Mouse (Mus musculus) limb, embryonic 10.5 days (tissue): Measurements from ENCODE around the gene Egfl7. TPM values are rescaled to one million over a fixed set of nuclear protein-coding genes. Genes with fewer than 3 reads are reported as not detected.

ENCODE experiments used
- DNase-seq: peaks from one replicate; pipeline ENCODE4 v3.0.0-alpha.2; 2017; ENCODE audit warnings: low spot score
- H3K27ac ChIP-seq: fragments of 300-500 bp; sonication (generic); 2 replicates; pipeline ENCODE4 v1.5.1; 2016; ENCODE audit warnings: mild to moderate bottlenecking
- H3K27me3 ChIP-seq: fragments of 300-500 bp; sonication (generic); 2 replicates; pipeline ENCODE4 v1.6.1; 2016; ENCODE audit warnings: low read depth, mild to moderate bottlenecking; ENCODE audit not compliant: poor library complexity, severe bottlenecking
- H3K36me3 ChIP-seq: fragments of 300-500 bp; sonication (generic); 2 replicates; pipeline ENCODE4 v1.6.1; 2016; ENCODE audit warnings: mild to moderate bottlenecking, moderate library complexity
- H3K4me1 ChIP-seq: fragments of 300-500 bp; sonication (generic); 2 replicates; pipeline ENCODE4 v1.6.1; 2016
- H3K4me3 ChIP-seq: fragments of 300-500 bp; sonication (generic); 2 replicates; pipeline ENCODE4 v1.5.1; 2016; ENCODE audit warnings: mild to moderate bottlenecking, moderate library complexity
- H3K9me3 ChIP-seq: fragments of 300-500 bp; sonication (generic); replicated peaks from 2 replicates; pipeline ENCODE4 v1.6.1; 2016; ENCODE audit warnings: mild to moderate bottlenecking
- WGBS: fragments of 180-500 bp; shearing (Covaris S2); methylation state at CpG from one replicate; pipeline ENCODE4 v1.1.7; 2016; 5-methylcytosine and 5-hydroxymethylcytosine counted together
- microRNA counts: library from miRNA; unstranded; fragments of <30 nt; microRNA quantifications from one replicate; lab custom pipeline; 2017
- microRNA-seq: library from miRNA; unstranded; fragments of <30 nt; microRNA quantifications from one replicate; pipeline ENCODE4, GENCODE M21; 2017
- polyA plus RNA-seq: library from polyadenylated mRNA; unstranded; fragments of >200 nt; fragmentation: Nextera tagmentation; extraction: Ambion mirVana; gene quantifications from 2 replicates; pipeline ENCODE4 v1.2.1, GENCODE M21; 2016

Egfl7 gene
- polyA plus RNA-seq, 1 experiment from 2014 or later: 97.2 TPM

DNA sequence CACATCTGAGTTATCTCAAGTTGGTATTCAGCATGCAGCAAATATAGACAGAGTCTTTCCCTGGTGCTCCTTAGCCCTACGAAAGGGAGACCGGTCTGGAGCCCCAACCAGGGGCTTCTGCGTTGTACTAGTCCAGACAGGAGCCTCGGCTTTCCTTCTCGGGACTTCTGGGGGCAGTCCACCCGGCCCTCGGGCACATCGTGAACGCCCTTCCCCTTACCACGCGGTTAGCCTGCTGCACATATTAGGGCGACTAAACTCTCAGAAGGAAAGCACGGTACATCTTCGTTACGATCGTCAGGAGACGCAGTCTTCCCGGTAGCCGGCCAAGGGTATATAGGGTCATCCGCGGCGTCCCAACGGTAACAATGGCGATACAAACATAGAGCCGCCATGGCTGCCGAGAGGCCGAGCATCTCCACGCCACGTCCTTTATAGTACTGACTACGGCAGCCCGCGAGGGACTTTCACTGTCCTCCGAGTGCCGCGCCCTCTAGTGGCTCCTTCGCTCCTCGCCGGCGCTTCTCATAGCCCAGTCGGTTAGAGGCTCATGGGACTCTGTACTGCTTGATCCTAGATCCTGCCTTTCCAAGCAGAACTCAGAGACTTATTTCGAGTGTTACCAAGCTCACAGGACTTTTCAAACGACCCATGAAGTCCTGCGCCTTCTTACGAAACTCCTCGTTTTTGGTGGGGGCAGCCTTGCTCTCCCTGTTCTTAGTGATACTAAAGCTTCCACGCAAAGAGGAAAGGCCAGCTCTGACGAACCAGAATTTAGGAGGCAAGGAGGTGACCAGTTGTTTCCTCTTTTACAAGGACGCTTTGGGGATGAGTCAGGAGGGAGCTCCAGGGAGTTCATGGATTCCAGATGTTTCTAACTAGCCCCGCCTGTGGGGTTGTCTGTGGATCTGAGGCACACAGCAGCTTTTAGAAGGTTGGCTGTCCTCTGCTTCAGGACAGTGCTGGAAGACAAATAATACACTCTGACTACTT lies 60.3 kb downstream of the Egfl7 start:
- Histone ChIP-seq H3K9me3 (no peaks in the 10 kb centered on the region), H3K4me3 (peak overlapping the region; percentile 79), H3K27ac (peak overlapping the region; percentile 97), H3K4me1 (peaks cover 36% of the 10 kb centered on the region), H3K36me3 (peaks cover 41% of the 10 kb centered on the region), H3K27me3 (no peaks in the 10 kb centered on the region)
- peak; percentile 100 for DNase-seq
- 4% methylated on average over 49 of the region's 49 CpGs for WGBS

DNA sequence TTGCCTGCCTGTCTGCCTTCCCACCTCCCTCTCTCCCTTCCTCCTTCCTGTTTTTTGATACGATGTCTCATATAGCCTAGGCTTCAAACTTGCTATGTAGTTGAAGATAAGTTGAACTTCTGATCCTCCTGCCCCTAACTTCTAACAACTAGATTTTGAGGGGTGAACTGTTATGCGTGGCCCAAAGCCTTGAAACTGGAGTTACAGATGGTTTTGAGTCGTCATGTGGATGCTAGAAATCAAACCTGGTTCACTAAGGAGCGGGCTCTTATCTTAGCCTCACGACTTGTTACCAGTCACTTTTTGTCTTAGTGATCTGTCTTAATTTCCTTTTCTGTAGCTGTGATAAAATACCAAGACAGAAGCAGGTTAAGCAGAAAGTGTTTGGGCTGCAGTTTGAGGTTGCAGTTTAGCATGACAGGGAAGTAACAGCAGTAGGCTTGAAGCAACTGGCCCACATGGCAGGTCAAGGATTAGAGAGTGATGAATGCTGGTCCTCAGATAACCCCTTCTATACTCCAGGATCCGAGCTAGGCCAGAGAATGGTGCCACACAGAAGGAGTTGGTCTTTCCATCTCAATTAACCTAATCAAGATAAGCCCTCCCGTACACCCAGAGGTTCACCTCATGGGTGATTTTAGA lies 61.3 kb downstream of the Egfl7 start:
- DNase-seq: no peak
- Histone ChIP-seq H3K4me3 (no peak overlapping the region), H3K27me3 (no peaks in the 10 kb centered on the region), H3K27ac (peak overlapping the region; percentile 97; the same call in 1 of the 2 replicates), H3K9me3 (no peaks in the 10 kb centered on the region), H3K4me1 (peaks cover 28% of the 10 kb centered on the region), H3K36me3 (peaks cover 32% of the 10 kb centered on the region)
- WGBS: 73% methylated on average over 7 of the region's 7 CpGs

MicroRNAs encoded within 50 kb of the gene (microRNA counts, 519-probe panel; counts per million panel counts)
- microRNA mmu-miR-126-3p (lab: Ali Mortazavi, UCI): 7,780 counts per million, percentile 98 among the panel's probes with 10 or more counts
- microRNA mmu-miR-126-5p (lab: Ali Mortazavi, UCI): 3,230 counts per million, percentile 75 among the panel's probes with 10 or more counts

Small RNA genes lying within 50 kb of the gene (microRNA-seq; reads per million reads assigned to microRNA genes)
- gene Mir126a (1.8 reads per million), gene Mir126b (not detected)

Other genes with a start within 250 kb of the Egfl7 start
- gene Dnlz, start 227.9 kb upstream of the Egfl7 start, polyA plus RNA-seq: 33.9 and 36.8 TPM in 2 replicates
- 0.49 and 0.54 TPM in 2 replicates for gene Card9, start 219.1 kb upstream of the Egfl7 start, polyA plus RNA-seq
- 41.4 and 42.1 TPM in 2 replicates for gene Snapc4, start 199.4 kb upstream of the Egfl7 start, polyA plus RNA-seq
- 127 and 148 TPM in 2 replicates for gene Entr1, start 190.7 kb upstream of the Egfl7 start, polyA plus RNA-seq
- 142 and 149 TPM in 2 replicates for gene Pmpca, start 190.7 kb upstream of the Egfl7 start, polyA plus RNA-seq
- gene Inpp5e, start 170.8 kb upstream of the Egfl7 start, polyA plus RNA-seq: 30.6 and 35.3 TPM in 2 replicates
- 29.4 and 37.1 TPM in 2 replicates for gene Sec16a, start 134.8 kb upstream of the Egfl7 start, polyA plus RNA-seq
- gene Notch1, start 63.4 kb upstream of the Egfl7 start, polyA plus RNA-seq: 8.5 and 11.8 TPM in 2 replicates
- not detected in 2 replicates for gene Gm20532, start 6.6 kb downstream of the Egfl7 start, polyA plus RNA-seq
- gene Agpat2, start 24.4 kb downstream of the Egfl7 start, polyA plus RNA-seq: 13.2 and 14.5 TPM in 2 replicates
- 31.3 and 43.3 TPM in 2 replicates for gene Fam69b, start 48.4 kb downstream of the Egfl7 start, polyA plus RNA-seq
- gene Lcn4, start 91.3 kb downstream of the Egfl7 start, polyA plus RNA-seq: not detected in 2 replicates